Mouse (Mus musculus): Measurements from ENCODE around the gene Mbnl1. TPM values are rescaled to one million over a fixed set of nuclear protein-coding genes. Genes with fewer than 3 reads are reported as not detected.

Gene Mbnl1
- total RNA-seq, 2 experiments from 2014 or later, result 195 to 217 TPM

DNA sequence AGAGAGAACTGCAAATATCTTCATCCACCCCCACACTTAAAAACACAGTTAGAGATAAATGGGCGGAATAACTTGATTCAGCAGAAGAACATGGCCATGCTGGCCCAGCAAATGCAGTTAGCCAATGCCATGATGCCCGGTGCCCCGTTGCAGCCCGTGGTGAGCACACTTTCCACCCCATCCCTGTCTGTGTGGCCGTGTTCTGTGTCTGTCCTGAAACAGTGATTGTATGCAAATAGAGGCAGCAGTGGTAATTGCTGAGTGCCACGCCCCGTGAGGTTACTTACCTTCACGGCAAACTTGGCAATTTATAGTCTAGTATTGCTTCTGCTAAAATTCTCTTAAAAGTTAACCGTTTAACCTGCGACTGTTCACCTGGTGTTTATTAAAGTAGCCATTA, 123.0 kb downstream of the Mbnl1 start:
- DNase-seq, result no peak
- intact Hi-C loops (cut with DNase I), result no loop called here

DNA sequence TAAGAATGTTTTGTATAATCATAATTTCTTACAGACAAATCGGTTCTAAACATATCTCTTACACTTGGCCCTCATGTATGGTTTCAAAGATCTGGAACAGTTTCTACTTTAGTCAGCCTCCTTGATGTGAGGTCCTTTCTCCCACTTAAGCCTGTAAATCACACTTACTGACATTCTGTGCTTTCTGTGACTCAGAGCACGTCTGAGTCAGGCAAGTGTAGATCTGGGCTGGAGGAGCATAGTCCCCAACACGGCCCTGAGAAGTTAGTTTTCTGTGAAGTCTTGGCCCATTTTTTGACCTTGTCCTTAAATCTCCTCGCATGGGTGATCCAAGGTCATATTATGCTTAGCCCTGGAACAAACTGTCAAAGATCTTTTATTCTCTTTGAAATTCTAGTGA, 124.4 kb downstream of the Mbnl1 start:
- DNase-seq, result no peak
- intact Hi-C loops (cut with DNase I), result no loop called here

DNA sequence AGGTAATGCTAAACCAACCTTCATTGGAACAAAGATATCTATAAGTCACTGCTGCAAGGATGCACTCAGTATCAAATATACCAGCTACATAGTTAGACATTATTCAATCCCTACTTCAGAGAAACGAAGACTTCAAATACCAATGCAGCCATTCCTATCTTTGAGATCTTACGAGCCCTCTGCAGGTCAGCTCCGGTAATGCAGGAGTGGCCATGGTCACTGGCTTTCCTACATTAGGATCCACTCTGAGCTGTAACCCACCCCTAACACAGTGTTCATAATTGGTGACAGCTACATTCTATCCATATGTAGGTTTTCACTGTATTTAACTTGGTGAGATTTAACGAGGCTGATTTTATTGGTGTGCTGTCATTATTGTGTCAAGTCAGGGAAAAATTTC, 129.1 kb downstream of the Mbnl1 start:
- DNase-seq, result peak; percentile 80 to 90
- intact Hi-C loops (cut with DNase I), result loop anchor here (5.0 kb wide), 2 partner anchors 74 to 99 kb away; no protein-coding TSS in a partner anchor

DNA sequence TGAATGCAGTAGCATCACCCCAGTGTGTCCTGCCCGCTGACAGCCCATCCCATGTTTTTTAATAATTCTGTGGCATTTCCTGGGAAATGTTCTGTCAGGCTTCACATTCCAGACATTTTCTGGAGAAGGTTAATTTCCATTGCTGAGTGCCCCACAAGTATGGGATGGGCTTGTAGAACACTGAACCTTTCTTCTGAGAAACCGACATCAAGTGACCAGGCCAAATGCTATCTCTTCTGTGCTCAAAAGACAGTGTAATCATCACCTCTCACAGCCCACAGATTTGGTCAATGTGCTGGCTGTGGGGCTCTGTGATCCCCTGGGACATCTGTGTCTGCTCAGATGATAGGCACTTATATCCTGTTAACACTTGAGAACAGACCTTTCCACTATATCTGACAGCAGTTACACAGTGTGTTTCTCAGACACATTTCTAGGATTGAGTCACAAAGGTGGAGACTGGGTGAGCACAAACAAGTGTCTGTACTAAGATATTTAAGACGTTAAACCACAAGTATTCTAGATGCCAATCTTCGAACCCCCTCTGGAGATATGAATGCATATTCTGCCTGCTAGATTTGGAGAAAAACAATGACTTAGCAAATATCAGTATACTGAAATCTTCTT, 130.4 kb downstream of the Mbnl1 start:
- intact Hi-C loops (cut with DNase I), result loop anchor here (5.0 kb wide), 2 partner anchors 76 to 101 kb away; no protein-coding TSS in a partner anchor
- no peak for DNase-seq

DNA sequence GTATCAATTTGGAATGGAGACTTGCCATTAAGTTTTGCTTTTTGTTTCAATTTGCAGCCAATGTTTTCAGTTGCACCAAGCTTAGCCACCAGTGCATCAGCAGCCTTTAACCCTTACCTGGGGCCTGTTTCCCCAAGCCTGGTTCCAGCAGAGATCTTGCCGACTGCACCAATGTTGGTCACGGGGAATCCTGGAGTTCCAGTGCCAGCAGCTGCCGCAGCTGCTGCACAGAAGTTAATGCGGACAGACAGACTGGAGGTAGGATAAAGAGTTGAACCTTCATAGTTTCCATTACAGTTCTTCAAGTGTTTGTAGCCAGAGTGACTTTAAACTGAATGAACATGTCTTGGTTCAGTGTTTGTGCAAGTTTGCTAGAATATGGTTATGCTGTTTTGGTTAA, 131.0 kb downstream of the Mbnl1 start:
- DNase-seq, result no peak
- intact Hi-C loops (cut with DNase I), result loop anchor here (5.0 kb wide), 2 partner anchors 76 to 101 kb away; no protein-coding TSS in a partner anchor

DNA sequence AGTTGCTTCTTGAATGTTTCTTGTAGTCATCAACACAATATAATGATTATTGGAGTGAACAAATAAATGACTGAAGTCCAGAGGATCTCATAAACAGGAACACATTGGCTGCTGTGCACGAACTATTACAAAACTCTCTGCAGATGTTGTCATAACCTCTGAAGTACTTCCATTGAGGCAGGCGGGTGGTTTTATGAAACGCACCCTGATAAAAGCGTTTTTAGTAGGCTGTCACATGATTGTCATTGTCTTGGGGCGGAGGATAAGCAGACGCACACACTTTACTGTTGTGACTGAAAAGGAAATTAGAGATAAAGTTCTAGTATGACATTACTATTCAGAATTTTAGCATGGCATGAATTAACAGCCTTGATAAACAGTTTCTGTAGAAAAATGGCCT, 131.6 kb downstream of the Mbnl1 start:
- no peak for DNase-seq
- intact Hi-C loops (cut with DNase I), result loop anchor here (5.0 kb wide), 2 partner anchors 77 to 102 kb away; no protein-coding TSS in a partner anchor

DNA sequence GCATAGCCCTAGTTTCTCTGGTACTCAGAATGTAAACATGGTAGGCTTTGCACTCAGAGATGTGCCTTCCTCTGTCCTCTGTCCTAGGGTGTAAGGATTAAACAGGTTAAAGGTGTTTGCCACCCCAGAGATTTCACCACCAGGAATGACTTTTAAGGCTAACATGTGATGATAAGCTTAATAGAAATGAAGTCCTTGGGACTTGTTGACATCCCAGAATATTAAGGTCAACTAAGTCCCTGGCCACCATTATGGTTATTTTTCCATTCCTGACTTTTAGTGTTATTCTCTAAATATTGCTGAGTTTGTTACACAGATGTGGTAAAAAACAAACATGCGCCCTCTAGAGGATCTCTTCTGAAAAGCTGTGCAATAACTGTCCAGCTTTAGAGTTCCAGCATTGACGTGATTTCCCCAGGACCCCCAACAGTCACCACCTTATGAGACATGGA, 136.3 kb downstream of the Mbnl1 start:
- intact Hi-C loops (cut with DNase I), result no loop called here
- DNase-seq, result no peak

DNA sequence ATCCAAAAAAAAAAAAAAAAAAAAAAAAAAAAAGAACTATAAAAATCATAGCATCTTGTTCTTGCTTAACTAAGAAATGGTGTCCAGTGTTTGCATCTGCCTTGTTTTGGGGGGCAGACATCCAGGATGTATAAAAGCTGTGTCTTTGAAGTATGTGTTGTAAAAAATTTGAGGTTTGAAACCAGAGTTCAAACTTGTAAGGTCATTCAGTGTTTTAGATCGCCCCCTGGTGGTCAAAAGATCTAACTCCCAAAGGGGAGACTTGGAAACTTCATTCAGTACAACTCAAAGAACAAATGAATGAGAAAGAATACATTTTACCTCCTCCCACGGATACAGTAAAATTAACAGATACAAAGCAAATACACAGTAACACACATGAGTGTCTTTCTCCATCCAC, 139.2 kb downstream of the Mbnl1 start:
- intact Hi-C loops (cut with DNase I), result loop anchor here (2.0 to 5.0 kb wide), 2 partner anchors 145 to 205 kb away; no protein-coding TSS in a partner anchor
- peak; percentile 53 to 59 for DNase-seq

DNA sequence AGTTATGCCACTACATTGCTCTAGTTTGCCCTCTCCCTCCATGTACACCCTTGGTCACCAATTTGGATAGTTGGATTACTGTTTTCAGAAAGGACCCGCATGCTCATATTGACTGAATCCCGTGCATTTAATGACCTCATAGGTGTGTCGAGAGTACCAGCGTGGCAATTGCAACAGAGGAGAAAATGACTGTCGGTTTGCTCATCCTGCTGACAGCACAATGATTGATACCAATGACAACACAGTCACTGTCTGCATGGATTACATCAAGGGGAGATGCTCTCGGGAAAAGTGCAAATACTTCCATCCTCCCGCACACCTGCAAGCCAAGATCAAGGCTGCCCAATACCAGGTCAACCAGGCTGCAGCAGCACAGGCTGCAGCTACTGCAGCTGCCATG, 140.5 kb downstream of the Mbnl1 start:
- no peak for DNase-seq
- intact Hi-C loops (cut with DNase I), result loop anchor here (2.0 to 5.0 kb wide), 2 partner anchors 146 to 206 kb away; no protein-coding TSS in a partner anchor

DNA sequence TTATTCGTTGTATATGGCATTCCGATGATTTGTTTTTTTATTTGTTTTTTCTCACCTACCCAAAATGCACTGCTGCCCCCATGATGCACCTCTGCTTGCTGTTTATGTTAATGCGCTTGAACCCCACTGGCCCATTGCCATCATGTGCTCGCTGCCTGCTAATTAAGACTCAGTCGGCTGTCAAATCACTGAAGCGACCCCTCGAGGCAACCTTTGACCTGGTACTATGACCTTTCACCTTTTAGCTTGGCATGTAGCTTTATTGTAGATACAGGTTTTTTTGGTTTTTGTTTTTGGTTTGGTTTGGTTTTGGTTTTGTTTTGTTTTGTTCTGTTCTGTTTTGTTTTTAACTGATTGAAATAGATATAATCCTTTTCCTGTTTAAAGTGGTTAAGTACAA, 141.9 kb downstream of the Mbnl1 start:
- DNase-seq, result no peak
- intact Hi-C loops (cut with DNase I), result loop anchor here (5.0 kb wide), 1 partner anchor 207 kb away; no protein-coding TSS in a partner anchor

DNA sequence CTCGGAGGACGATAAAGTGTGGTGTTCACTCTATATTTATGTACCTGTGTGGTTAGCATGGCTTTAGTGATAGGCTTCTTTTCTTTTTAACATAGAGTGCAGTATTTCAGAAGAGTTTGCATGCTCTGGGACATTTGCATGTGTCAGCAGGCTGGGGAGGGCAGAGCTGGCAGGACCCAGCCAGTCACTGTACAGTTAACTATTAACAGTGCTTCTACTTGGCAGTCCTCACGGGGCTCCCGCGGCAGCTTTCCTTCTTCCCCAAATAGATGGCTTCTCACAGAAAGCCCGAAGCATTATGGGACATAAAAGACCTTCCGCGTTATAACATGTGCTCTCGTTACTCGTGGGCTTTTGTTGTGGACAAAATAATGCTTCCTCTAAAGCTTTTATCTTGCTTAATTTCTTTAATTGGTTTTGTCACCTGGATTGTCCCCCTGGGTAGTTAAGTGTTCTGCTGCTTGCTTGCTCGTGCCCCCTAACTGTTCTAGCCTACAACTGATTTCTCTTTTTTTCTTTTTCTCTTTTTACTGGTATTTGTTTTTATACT, 142.5 kb downstream of the Mbnl1 start:
- intact Hi-C loops (cut with DNase I), result no loop called here
- no peak for DNase-seq

DNA sequence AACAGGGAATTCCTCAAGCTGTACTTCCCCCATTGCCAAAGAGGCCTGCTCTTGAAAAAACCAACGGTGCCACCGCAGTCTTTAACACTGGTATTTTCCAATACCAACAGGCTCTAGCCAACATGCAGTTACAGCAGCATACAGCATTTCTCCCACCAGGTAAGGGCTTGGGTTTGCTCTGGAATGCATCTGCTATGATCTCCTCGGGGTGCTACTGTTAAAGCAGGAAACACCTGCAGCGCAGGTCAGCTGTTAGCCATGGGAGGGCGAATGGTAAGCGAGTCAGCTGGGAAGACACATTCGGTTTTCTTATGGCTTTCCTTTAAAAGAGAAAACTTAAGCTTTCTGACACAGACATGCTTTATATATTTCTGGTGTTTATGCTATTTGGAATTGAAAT, 143.0 kb downstream of the Mbnl1 start:
- no peak for DNase-seq
- intact Hi-C loops (cut with DNase I), result loop anchor here (2.0 kb wide), 1 partner anchor 147 kb away; no protein-coding TSS in a partner anchor

DNA sequence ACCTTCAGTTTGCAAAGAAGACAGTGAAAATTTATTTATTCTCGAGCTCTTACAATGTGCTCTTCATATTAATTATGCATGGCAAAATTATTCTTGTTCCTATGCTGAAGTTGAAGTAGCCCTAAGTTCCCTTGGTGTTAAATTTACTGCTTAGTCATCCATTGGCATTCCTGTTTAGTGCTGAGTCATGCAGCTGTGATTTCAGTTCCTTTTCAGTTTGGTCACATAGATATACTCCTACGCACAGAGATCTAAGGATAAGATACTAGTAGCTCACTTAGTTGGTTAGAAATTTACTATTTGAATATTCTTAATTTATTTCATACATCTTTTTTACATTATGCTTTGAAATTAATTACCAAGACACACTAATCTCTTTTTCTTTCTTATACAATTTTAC, 143.5 kb downstream of the Mbnl1 start:
- intact Hi-C loops (cut with DNase I), result loop anchor here (2.0 kb wide), 1 partner anchor 147 kb away; no protein-coding TSS in a partner anchor
- no peak for DNase-seq

DNA sequence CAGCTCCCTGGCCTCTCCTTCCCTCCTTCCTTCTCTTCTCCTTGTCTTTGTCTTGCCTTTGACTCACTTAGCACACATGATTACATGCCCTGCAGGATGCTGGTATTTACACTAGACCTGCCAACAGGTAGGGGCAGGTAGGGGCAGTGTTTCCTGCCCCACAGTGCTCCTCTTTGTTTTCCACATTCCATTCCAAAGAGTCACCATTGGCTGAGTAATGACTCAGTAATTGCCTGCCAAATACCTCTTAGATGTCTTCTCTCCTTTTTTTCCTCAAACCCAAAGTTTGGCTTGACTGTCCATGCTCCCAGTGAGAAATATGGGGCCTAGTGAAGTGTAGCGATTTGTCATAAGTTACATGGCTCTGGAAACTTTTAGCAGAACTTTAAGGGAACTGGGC, 145.0 kb downstream of the Mbnl1 start:
- DNase-seq, result no peak
- intact Hi-C loops (cut with DNase I), result loop anchor here (2.0 kb wide), 1 partner anchor 145 kb away; no protein-coding TSS in a partner anchor

DNA sequence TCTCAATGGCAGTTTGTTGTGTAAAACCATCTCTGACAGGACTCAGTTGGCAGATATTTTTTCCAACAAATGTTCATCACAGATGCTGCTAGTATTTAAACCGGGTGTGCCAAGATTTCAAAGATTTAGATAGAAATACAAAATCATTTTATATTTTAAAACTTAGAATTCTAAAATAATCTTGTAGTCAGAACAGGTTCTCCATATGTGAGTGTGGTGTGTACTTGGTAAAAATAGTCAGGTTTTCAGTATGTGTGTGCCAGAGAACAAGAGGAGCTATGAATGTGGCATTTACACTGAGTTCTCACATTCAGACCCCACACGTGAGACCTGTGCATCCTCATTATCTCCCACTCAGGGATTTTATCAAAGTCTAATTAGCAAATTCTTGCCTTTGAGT, 147.6 kb downstream of the Mbnl1 start:
- intact Hi-C loops (cut with DNase I), result no loop called here
- no peak for DNase-seq

DNA sequence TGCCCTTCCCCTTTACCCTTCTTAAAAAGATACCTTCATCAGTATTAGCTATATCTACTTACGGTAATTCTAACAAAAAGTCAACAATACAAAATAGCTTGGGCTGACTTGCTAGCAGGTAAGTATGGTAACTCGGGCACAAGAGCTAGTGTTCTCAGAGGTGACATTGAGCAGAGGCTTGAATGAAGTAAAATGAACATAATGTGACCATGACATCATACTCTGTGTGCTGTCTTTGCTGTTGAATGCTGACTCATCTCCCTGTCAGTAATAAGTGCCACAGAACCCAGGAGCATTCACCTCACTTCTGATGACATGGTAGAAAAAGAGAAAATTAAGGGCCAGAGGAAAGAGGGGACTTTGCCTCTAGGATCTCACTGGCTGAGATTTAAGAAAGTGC, 158.6 kb downstream of the Mbnl1 start:
- no peak for DNase-seq
- intact Hi-C loops (cut with DNase I), result no loop called here

DNA sequence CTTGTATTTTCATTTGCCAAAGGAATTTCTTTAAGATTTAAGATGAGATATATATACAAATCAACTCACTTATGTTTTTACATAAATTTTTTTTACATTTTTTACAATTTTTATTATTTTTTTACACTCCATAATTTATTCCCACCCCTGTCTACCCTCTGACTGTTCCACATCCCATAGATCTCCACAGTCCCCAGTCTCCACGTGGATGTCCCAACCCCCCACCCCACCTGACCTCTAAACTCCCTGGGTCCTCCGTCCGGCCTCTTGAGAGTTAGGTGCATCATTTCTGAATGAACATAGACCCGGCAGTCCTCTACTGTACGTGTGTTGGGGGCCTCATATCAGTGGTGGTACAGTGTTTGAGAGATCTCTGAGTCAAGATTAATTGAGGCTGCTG, 159.1 kb downstream of the Mbnl1 start:
- intact Hi-C loops (cut with DNase I), result no loop called here

DNA sequence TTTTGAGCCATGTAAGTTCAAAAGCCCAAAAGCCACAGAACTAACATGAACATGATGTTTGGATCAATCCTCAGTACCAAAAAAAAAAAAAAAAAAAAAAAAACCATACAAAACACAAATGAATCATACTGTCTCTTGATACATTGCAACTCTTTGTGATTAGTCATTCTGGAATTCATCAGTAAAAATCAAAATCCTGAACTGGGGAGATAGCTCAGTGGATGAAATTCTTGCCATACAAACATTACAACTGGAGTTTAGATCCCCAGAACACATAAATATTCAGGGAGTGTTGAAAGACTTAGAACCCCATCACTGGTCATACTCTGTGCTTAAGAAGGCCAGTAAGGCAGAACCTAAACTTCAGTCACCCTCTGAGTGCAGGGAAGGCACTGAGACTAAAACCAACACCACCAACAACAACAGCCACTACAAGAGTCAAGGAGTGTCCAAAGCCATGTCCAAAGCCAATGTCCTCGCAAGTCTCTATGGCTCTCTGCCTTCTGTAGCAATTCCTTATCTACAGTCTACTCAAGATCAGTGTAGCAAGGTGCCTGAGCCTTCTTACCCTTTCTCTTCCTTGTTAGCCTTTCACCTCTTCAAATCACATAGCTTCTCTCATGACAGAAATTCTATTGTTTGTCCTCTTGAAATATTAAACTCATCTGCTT, 160.3 kb downstream of the Mbnl1 start:
- intact Hi-C loops (cut with DNase I), result no loop called here

More for the DNA sequence above, 159.1 kb downstream of the Mbnl1 start:
- DNase-seq, result no peak

DNA sequence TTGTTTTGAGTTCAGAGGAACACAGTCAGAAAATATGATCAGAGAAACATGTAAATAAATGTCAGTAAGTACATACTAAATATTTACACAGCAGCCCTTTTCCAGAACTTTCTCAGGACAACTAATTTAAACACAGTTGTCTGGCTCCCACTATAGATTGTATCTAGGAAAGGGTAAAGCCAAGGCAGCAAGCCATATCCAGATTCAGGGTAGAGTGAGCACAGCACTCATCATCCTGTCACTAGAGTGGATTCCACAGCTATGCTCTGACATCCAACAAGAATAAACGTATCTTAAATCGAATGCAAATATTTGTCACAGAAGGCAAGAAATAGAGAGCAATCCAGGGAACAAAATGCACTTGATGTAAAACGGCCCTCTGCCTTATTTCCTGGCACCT, 165.9 kb downstream of the Mbnl1 start:
- intact Hi-C loops (cut with DNase I), result no loop called here
- no peak for DNase-seq

More for the DNA sequence above, 160.3 kb downstream of the Mbnl1 start:
- DNase-seq, result no peak

DNA sequence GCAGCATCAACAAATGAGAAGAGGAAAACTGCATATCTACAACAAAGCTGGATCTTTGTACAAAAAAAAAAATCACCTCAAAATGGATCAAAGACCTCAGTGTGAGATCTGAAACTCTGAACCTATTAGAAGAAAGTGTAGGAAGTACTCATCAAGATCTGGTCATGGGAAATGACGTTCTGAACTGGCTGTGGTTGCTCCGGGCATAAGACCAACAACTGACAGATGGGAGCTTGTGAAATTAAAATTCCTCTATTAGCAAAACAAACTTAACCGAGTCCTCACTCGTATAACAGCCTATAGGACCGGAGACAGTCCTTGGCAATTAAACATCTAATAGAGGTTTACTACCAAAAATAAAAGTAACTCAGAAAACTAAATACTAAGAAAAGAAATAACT, 166.5 kb downstream of the Mbnl1 start:
- intact Hi-C loops (cut with DNase I), result no loop called here
- DNase-seq, result peak; percentile 22 to 25

DNA sequence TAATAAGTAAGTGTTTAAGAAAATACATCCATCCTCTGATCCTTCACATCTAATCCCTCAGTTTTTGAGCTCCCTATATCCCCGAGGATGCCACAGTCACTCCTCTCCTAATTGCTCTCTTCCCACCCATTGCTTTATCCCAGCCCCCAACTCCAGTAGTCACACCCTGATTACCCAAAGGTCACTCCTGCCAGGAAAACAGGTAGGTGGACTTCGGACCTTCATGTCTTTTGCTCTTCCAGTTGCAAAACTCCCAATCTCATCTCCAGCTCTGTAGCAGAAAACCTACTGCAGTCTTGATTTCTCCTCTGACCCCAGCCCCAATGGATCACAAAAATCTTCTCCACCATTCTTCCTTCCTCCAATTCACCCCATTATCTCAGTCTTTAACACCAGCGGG, 169.6 kb downstream of the Mbnl1 start:
- intact Hi-C loops (cut with DNase I), result loop anchor here (10.0 kb wide), 1 partner anchor 543 kb away; no protein-coding TSS in a partner anchor
- DNase-seq, result no peak
